Comparison of ENCODE assay signal across 13 mouse cellular contexts in genomic region chr12:50546394-50546793, GRCm38 (mm10).
DNase-seq lines count a peak whose midpoint lies in the region; ATAC-seq and TF ChIP-seq lines count a peak whose summit lies in the region.
"Had no signal": no experiment of that assay in that cellular context is flagged by ENCODE, and none has a peak within 500 bp of the region (broad histone marks: within the 10 kb centered on the region; RNA-seq: fewer than 3 reads in every experiment).

No protein-coding gene starts in this region.

- H3K4me3 ChIP-seq in heart, embryonic 10.5 days, result no peak overlapping the region
- no peak overlapping the region for H3K4me3 ChIP-seq in left cerebral cortex, adult 2 months
- no peak overlapping the region for H3K4me3 ChIP-seq in hindbrain, embryonic 11.5 days (ENCODE audit: low read depth, low read length)
- H3K4me3 ChIP-seq: lung, embryonic 15.5 days; midbrain, embryonic 13.5 days had no signal

- no peaks in the 10 kb centered on the region for H3K36me3 ChIP-seq in heart, embryonic 10.5 days
- no peaks in the 10 kb centered on the region for H3K36me3 ChIP-seq in hindbrain, embryonic 11.5 days (ENCODE audit: control insufficient read depth, insufficient read depth, low read length)
- H3K36me3 ChIP-seq: lung, embryonic 15.5 days; midbrain, embryonic 13.5 days had no signal

- no peak for ATAC-seq in hindbrain, embryonic 11.5 days (ENCODE audit: low FRiP score)
- ATAC-seq: intestine, postnatal 0 days had no signal

- H3K9me3 ChIP-seq in heart, embryonic 10.5 days, result no peaks in the 10 kb centered on the region
- no peaks in the 10 kb centered on the region for H3K9me3 ChIP-seq in hindbrain, embryonic 11.5 days (ENCODE audit: control insufficient read depth, low read length)
- H3K9me3 ChIP-seq: lung, embryonic 15.5 days; midbrain, embryonic 13.5 days had no signal

- H3K27me3 ChIP-seq in heart, embryonic 10.5 days (ENCODE audit: insufficient read depth, poor library complexity, severe bottlenecking), result no peaks in the 10 kb centered on the region
- H3K27me3 ChIP-seq in hindbrain, embryonic 11.5 days (ENCODE audit: control insufficient read depth, insufficient read depth, low read length), result no peaks in the 10 kb centered on the region
- H3K27me3 ChIP-seq: lung, embryonic 15.5 days; midbrain, embryonic 13.5 days had no signal

- H3K4me1 ChIP-seq in heart, embryonic 10.5 days, result peaks cover 15% of the 10 kb centered on the region
- no peaks in the 10 kb centered on the region for H3K4me1 ChIP-seq in hindbrain, embryonic 11.5 days (replicated peaks; ENCODE audit: control insufficient read depth, insufficient read depth, low read length)
- H3K4me1 ChIP-seq: lung, embryonic 15.5 days had no signal

- TF ChIP-seq CTCF in left cerebral cortex, adult 2 months (IDR thresholded peaks at IDR 0.05), result no peak

- WGBS in heart, embryonic 10.5 days, result 87% methylated on average over 5 of the region's 5 CpGs
- 90% methylated on average over 5 of the region's 5 CpGs for WGBS in hindbrain, embryonic 11.5 days

- H3K9ac ChIP-seq in hindbrain, embryonic 11.5 days (ENCODE audit: low read depth, low read length), result no peak overlapping the region
- H3K9ac ChIP-seq: lung, embryonic 15.5 days; midbrain, embryonic 13.5 days had no signal

- intact Hi-C loops in left cerebral cortex, adult 2 months (cut with DNase I), result no loop called here

- DNase-seq in heart, adult 11 months, result peak; percentile 87
- DNase-seq in heart, embryonic 10.5 days (ENCODE audit: low spot score), result no peak
- no peak for DNase-seq in left cerebral cortex, adult 2 months (ENCODE audit: extremely low spot score in 1 of 2, low spot score in 2 of 2)
- no peak for DNase-seq in left cerebral cortex, adult 11 months (ENCODE audit: low spot score)
- DNase-seq in 3T3-L1 (ENCODE audit: low read depth, low spot score), result peak; percentile 72
- DNase-seq in adrenal gland, adult 8-10 months, result peak; percentile 12
- DNase-seq in thymus, postnatal 25 days, result no peak
- no peak for DNase-seq in hindbrain, embryonic 11.5 days (ENCODE audit: low spot score)
- DNase-seq: cerebellum, adult 18-20 months had no signal

- no peak overlapping the region for H3K27ac ChIP-seq in heart, embryonic 10.5 days
- 0 out of 2 replicates have a peak overlapping the region, but pooled peaks have one; percentile 55 for H3K27ac ChIP-seq in left cerebral cortex, adult 2 months
- H3K27ac ChIP-seq in hindbrain, embryonic 11.5 days (ENCODE audit: low read depth, low read length), result no peak overlapping the region
- H3K27ac ChIP-seq: lung, embryonic 15.5 days; midbrain, embryonic 13.5 days; stomach, postnatal 0 days had no signal

- no peak overlapping the region for H3K4me2 ChIP-seq in hindbrain, embryonic 11.5 days (replicated peaks; ENCODE audit: low read depth, low read length)
- H3K4me2 ChIP-seq: lung, embryonic 15.5 days; midbrain, embryonic 13.5 days had no signal

Comparison
In these comparisons a context has a peak if more than half of its experiments do, and no peak if none do; other contexts are left out.
1. DNase-seq: peak in heart, adult 11 months (single experiment), 3T3-L1 (single experiment) and adrenal gland, adult 8-10 months (single experiment); none in heart, embryonic 10.5 days (single experiment), left cerebral cortex, adult 2 months (0 of 2), left cerebral cortex, adult 11 months (single experiment), thymus, postnatal 25 days (single experiment) and hindbrain, embryonic 11.5 days (single experiment).